Mouse (Mus musculus) spleen, postnatal 10 days (tissue): ENCODE results near the gene Gbgt1.
"Not testable (repeated sequence)": the region's sequence is repeated elsewhere in the genome, so short reads cannot be mapped to it uniquely, and the experiment has no call there.

Experiments used
- DNase-seq, 2 experiments: peaks; one replicate each; pipeline ENCODE4 v3.0.0; 2021 to 2022; ENCODE audit warnings: low spot score in 2 of 2

Gene Gbgt1

GRCm38 (mm10) chr2:28498431-28498830 is 1.7 kb downstream of the Gbgt1 start:
- DNase-seq = no peak

GRCm38 (mm10) chr2:28502987-28503386 is 6.3 kb downstream of the Gbgt1 start:
- peak in 1 of 2 experiments; percentile 8 for DNase-seq

- DNase-seq = no peak
Observed at GRCm38 (mm10) chr2:28504676-28505075, 8.0 kb downstream of the Gbgt1 start.

- no peak for DNase-seq
Observed at GRCm38 (mm10) chr2:28505795-28506194, 9.1 kb downstream of the Gbgt1 start, which contains the start of gene Gm10134. Gene Gm10134 (plus strand): TSS chr2:28506095.

- no peak for DNase-seq
Observed at GRCm38 (mm10) chr2:28506291-28506690, 9.6 kb downstream of the Gbgt1 start.

- DNase-seq = not testable (repeated sequence)
Observed at GRCm38 (mm10) chr2:28511600-28511999, 14.9 kb downstream of the Gbgt1 start.

GRCm38 (mm10) chr2:28512798-28513401 is 16.2 kb downstream of the Gbgt1 start, which contains the start of gene Ralgds:
Gene Ralgds (plus strand): TSS chr2:28513125.
- peak in 1 of 2 experiments; percentile 48 for DNase-seq

GRCm38 (mm10) chr2:28513431-28514370 is 17.0 kb downstream of the Gbgt1 start:
- peak in 1 of 2 experiments; percentile 33 for DNase-seq

- peak; percentile 68 to 88 for DNase-seq
Observed at GRCm38 (mm10) chr2:28514489-28514888, 17.8 kb downstream of the Gbgt1 start.

GRCm38 (mm10) chr2:28517206-28517909 is 20.7 kb downstream of the Gbgt1 start:
- DNase-seq = peak; percentile 70 to 89

GRCm38 (mm10) chr2:28518231-28518630 is 21.5 kb downstream of the Gbgt1 start:
- DNase-seq = no peak

GRCm38 (mm10) chr2:28520581-28520980 is 23.9 kb downstream of the Gbgt1 start:
- no peak for DNase-seq

- DNase-seq = no peak
Observed at GRCm38 (mm10) chr2:28521571-28522151, 25.0 kb downstream of the Gbgt1 start.

GRCm38 (mm10) chr2:28522166-28522565 is 25.5 kb downstream of the Gbgt1 start:
- DNase-seq = no peak

- peak in 1 of 2 experiments; percentile 47 for DNase-seq
Observed at GRCm38 (mm10) chr2:28523643-28524117, 27.0 kb downstream of the Gbgt1 start.

- no peak for DNase-seq
Observed at GRCm38 (mm10) chr2:28524406-28524805, 27.7 kb downstream of the Gbgt1 start.

GRCm38 (mm10) chr2:28525219-28525942 is 28.7 kb downstream of the Gbgt1 start:
- DNase-seq = no peak

GRCm38 (mm10) chr2:28525943-28526876 is 29.5 kb downstream of the Gbgt1 start:
- peak in 1 of 2 experiments; percentile 57 for DNase-seq
